Mouse (Mus musculus) layer of hippocampus, adult 18-20 months (tissue): ENCODE measurements at regions not wholly inside any gene's neighbourhood (a gene's known extent, or its start where the extent isn't known, plus 50 kb on each side); places are given as distances from the start of the nearest gene placed in this dataset.

ENCODE experiments used
- DNase-seq, 2 experiments: peaks; one replicate each; pipeline ENCODE4 v3.0.0; 2022; ENCODE audit warnings: low spot score in 2 of 2

- no peak for DNase-seq
Measured at GRCm38 (mm10) chr7:119384670-119385241, 74.3 kb downstream of the Gp2 start.

- DNase-seq, result peak in 1 of 2 experiments; percentile 5
Measured at GRCm38 (mm10) chr7:119379935-119380334, 79.2 kb downstream of the Gp2 start.

GRCm38 (mm10) chr7:119364268-119364596 lies 94.9 kb downstream of the Gp2 start:
- peak; percentile 4 to 33 for DNase-seq

- no peak for DNase-seq
Measured at GRCm38 (mm10) chr7:119363552-119364267, 95.4 kb downstream of the Gp2 start.

- no peak for DNase-seq
Measured at GRCm38 (mm10) chr7:119357338-119357737, 101.7 kb downstream of the Gp2 start.

- no peak for DNase-seq
Measured at GRCm38 (mm10) chr7:119356251-119356650, 102.8 kb downstream of the Gp2 start.

- no peak for DNase-seq
Measured at GRCm38 (mm10) chr7:119352571-119352970, 106.5 kb downstream of the Gp2 start.

GRCm38 (mm10) chr7:119350641-119351040 lies 108.4 kb downstream of the Gp2 start:
- no peak for DNase-seq

GRCm38 (mm10) chr7:119343380-119343779 lies 115.7 kb downstream of the Gp2 start:
- DNase-seq, result no peak

GRCm38 (mm10) chr7:119333102-119333501 lies 126.0 kb downstream of the Gp2 start:
- DNase-seq, result no peak

- no peak for DNase-seq
Measured at GRCm38 (mm10) chr7:119330460-119331109, 128.5 kb downstream of the Gp2 start.

- DNase-seq, result no peak
Measured at GRCm38 (mm10) chr7:119296307-119296706, 111.9 kb upstream of the Gpr139 start.

GRCm38 (mm10) chr7:119291442-119291841 lies 107.0 kb upstream of the Gpr139 start:
- no peak for DNase-seq

GRCm38 (mm10) chr7:119285290-119285689 lies 100.9 kb upstream of the Gpr139 start:
- peak; percentile 49 to 74 for DNase-seq

- DNase-seq, result no peak
Measured at GRCm38 (mm10) chr7:119279896-119280661, 95.7 kb upstream of the Gpr139 start.

- DNase-seq, result no peak
Measured at GRCm38 (mm10) chr7:119272621-119273020, 88.2 kb upstream of the Gpr139 start.

GRCm38 (mm10) chr7:119271427-119271826 lies 87.0 kb upstream of the Gpr139 start:
- DNase-seq, result no peak

GRCm38 (mm10) chr7:119270826-119271420 lies 86.5 kb upstream of the Gpr139 start:
- no peak for DNase-seq

- DNase-seq, result no peak
Measured at GRCm38 (mm10) chr7:119258222-119258621, 73.8 kb upstream of the Gpr139 start.

GRCm38 (mm10) chr7:119256916-119257315 lies 72.5 kb upstream of the Gpr139 start:
- peak; percentile 26 to 58 for DNase-seq

GRCm38 (mm10) chr7:119252742-119253141 lies 68.3 kb upstream of the Gpr139 start:
- peak in 1 of 2 experiments; percentile 26 for DNase-seq
